Mouse (Mus musculus) regulatory T cell (primary cell): ENCODE measurements around the gene Phf5a.

Experiments used
- in situ Hi-C: fragments of 300-600 bp; cut with MboI, MseI; formaldehyde crosslinking; loops from one replicate; pipeline ENCODE4 v1.15.1; 2025; ENCODE audit warnings: high pct_unique_total_duplicates

The Phf5a gene

GRCm38 (mm10) chr15:81830530-81830929, 41.2 kb downstream of the Phf5a start:
- in situ Hi-C loops = loop anchor here (5.0 kb wide), 1 partner anchor 92 kb away; no protein-coding TSS in a partner anchor

DNA sequence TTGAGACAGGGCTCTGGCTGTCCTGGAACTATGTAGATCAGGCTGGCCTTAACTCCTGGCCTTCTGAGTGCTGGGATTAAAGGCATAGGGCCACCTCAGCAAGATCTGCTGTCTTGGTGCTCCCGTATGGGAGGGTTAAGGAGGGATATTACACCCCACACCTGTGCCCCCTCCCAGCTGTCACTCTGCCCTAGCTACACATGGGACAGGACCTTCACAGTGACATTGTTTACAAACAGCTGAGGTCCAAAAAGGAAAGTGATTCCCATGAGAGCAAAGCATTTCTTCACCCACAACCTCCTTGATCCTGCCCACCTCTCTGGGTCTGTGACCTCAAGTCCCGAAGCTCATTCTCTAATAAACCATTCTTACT, 42.5 kb downstream of the Phf5a start:
- in situ Hi-C loops = no loop called here

DNA sequence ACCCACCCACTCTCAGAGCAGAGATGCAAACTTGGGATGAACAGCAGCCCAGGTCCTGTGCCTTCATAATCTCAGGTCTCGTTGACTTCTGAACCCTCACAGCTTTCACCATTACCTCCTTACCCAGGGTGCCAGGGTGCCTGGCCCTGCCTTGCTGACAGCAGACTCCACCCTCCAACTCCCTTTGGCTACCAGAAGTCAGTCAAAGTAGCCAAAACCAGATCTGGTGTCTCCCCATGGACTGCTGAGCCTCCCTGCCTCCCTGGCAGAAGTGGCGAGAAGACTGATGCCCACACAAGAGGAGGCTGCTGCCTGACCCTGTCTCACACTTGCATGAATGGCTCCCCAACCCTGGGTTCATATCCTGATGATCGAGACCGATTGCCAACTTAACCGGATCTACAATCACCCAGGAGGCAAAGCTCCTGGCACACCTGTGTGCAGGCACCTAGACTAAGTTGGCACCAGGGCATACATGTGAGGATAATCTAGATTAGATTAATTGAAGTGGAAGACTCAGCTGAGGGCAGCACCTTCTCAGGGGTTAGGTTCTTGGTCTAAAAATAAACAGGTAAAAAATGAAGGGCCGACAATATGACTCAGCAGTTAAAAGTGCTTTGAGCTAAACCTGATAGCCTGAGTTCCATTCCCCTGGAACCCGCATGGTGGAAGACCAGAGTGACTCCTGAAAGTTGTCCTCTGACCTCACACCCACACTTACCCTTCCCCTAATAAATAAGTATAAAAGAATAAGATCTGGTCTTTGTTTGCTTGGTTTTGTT, 43.1 kb downstream of the Phf5a start:
- in situ Hi-C loops = no loop called here

- in situ Hi-C loops = no loop called here
These were observed 46.9 kb downstream of the Phf5a start for GRCm38 (mm10) chr15:81824832-81825231.

DNA sequence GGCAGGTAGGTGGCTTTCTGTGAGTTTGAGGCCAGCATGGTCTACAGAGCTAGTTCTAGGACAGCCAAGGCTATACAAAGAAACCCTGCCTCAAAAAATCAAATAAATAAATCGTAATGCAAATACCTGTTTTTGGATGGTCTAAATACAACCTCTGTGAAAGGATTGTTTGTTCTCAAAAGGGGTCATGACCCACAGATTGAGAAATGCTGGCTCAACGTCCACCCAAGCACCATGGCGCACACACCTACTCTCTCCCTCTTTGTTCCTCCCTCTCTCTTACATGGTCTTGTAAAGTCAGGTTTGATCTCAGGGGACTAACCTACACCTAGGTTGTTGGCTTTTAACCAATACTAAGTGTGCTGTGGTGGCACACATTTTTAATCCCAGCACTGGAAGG, 49.1 kb downstream of the Phf5a start:
- in situ Hi-C loops = no loop called here

- in situ Hi-C loops = no loop called here
These were observed 53.3 kb downstream of the Phf5a start for GRCm38 (mm10) chr15:81818404-81818803.

GRCm38 (mm10) chr15:81814716-81815370, 56.9 kb downstream of the Phf5a start:
- in situ Hi-C loops = no loop called here
